Mouse (Mus musculus): Measurements from ENCODE around the gene Fbxo47.

Fbxo47 gene

GRCm38 (mm10) chr11:97811569-97812362, 72.2 kb downstream of the Fbxo47 start:
- no peak for DNase-seq (ENCODE audit: low spot score)

GRCm38 (mm10) chr11:97810970-97811369, 73.0 kb downstream of the Fbxo47 start:
- no peak for DNase-seq (ENCODE audit: low spot score)

- peak; percentile 76 for DNase-seq (ENCODE audit: low spot score)
Observed at GRCm38 (mm10) chr11:97810356-97810755, 73.6 kb downstream of the Fbxo47 start.

GRCm38 (mm10) chr11:97809235-97810121, 74.5 kb downstream of the Fbxo47 start:
- DNase-seq (ENCODE audit: low spot score), result no peak

GRCm38 (mm10) chr11:97808621-97809234, 75.2 kb downstream of the Fbxo47 start:
- no peak for DNase-seq (ENCODE audit: low spot score)

GRCm38 (mm10) chr11:97808093-97808492, 75.9 kb downstream of the Fbxo47 start:
- DNase-seq (ENCODE audit: low spot score), result peak; percentile 63

- DNase-seq (ENCODE audit: low spot score), result no peak
Observed at GRCm38 (mm10) chr11:97807626-97808025, 76.3 kb downstream of the Fbxo47 start.

- no peak for DNase-seq (ENCODE audit: low spot score)
Observed at GRCm38 (mm10) chr11:97806613-97806964, 77.4 kb downstream of the Fbxo47 start.

- no peak for DNase-seq (ENCODE audit: low spot score)
Observed at GRCm38 (mm10) chr11:97805662-97806612, 78.0 kb downstream of the Fbxo47 start.

- DNase-seq (ENCODE audit: low spot score), result no peak
Observed at GRCm38 (mm10) chr11:97804841-97805661, 78.9 kb downstream of the Fbxo47 start.

GRCm38 (mm10) chr11:97803847-97804246, 80.1 kb downstream of the Fbxo47 start:
- DNase-seq (ENCODE audit: low spot score), result no peak

Measured in lung, postnatal 25 days (tissue).